Mouse (Mus musculus): ENCODE results near the gene Slco3a1. TPM values are rescaled to one million over a fixed set of nuclear protein-coding genes. Genes with fewer than 3 reads are reported as not detected.

Gene Slco3a1
- polyA plus RNA-seq, 1 experiment from 2014 or later: 8.1 TPM

- H3K4me2 ChIP-seq (replicated peaks): no peak overlapping the region
- 66% methylated on average over 4 of the region's 4 CpGs for WGBS
- no peak overlapping the region for H3K9ac ChIP-seq
- H3K27ac ChIP-seq: no peak overlapping the region
- H3K4me1 ChIP-seq (replicated peaks): no peaks in the 10 kb centered on the region
- no peaks in the 10 kb centered on the region for H3K9me3 ChIP-seq
- no peaks in the 10 kb centered on the region for H3K36me3 ChIP-seq
- ATAC-seq: no peak
- no peak overlapping the region for H3K4me3 ChIP-seq (replicated peaks)
- no peaks in the 10 kb centered on the region for H3K27me3 ChIP-seq (replicated peaks)
Observed at GRCm38 (mm10) chr7:74369657-74370056, 184.9 kb downstream of the Slco3a1 start.

GRCm38 (mm10) chr7:74368256-74368980 lies 186.2 kb downstream of the Slco3a1 start:
- 74% methylated on average over 11 of the region's 11 CpGs for WGBS
- peak; percentile 37; the same call in 1 of the 2 replicates for ATAC-seq
- Histone ChIP-seq H3K27me3 (replicated peaks) (no peaks in the 10 kb centered on the region), H3K9me3 (no peaks in the 10 kb centered on the region), H3K27ac (no peak overlapping the region), H3K4me3 (replicated peaks) (no peak overlapping the region), H3K4me2 (replicated peaks) (no peak overlapping the region), H3K36me3 (no peaks in the 10 kb centered on the region), H3K9ac (no peak overlapping the region), H3K4me1 (replicated peaks) (no peaks in the 10 kb centered on the region)

- Histone ChIP-seq H3K27me3 (replicated peaks) (no peaks in the 10 kb centered on the region), H3K4me1 (replicated peaks) (no peaks in the 10 kb centered on the region), H3K9me3 (no peaks in the 10 kb centered on the region), H3K4me2 (replicated peaks) (no peak overlapping the region), H3K36me3 (no peaks in the 10 kb centered on the region), H3K27ac (no peak overlapping the region), H3K9ac (no peak overlapping the region), H3K4me3 (replicated peaks) (no peak overlapping the region)
- 36% methylated on average over 7 of the region's 7 CpGs for WGBS
- ATAC-seq: no peak
Observed at GRCm38 (mm10) chr7:74367350-74367749, 187.2 kb downstream of the Slco3a1 start.

- no peak overlapping the region for H3K27ac ChIP-seq
- H3K9ac ChIP-seq: no peak overlapping the region
- H3K27me3 ChIP-seq (replicated peaks): no peaks in the 10 kb centered on the region
- H3K4me2 ChIP-seq (replicated peaks): no peak overlapping the region
- H3K4me3 ChIP-seq (replicated peaks): no peak overlapping the region
- ATAC-seq: no peak
- H3K36me3 ChIP-seq: no peaks in the 10 kb centered on the region
- H3K4me1 ChIP-seq (replicated peaks): 0 out of 2 replicates have a peak, but pooled peaks cover 3% of the 10 kb centered on the region
- 57% methylated on average over 4 of the region's 4 CpGs for WGBS
- no peaks in the 10 kb centered on the region for H3K9me3 ChIP-seq
Observed at GRCm38 (mm10) chr7:74365623-74366022, 189.0 kb downstream of the Slco3a1 start.

GRCm38 (mm10) chr7:74364956-74365355 lies 189.6 kb downstream of the Slco3a1 start:
- WGBS: 84% methylated on average over 3 of the region's 3 CpGs
- Histone ChIP-seq H3K9ac (no peak overlapping the region), H3K4me2 (replicated peaks) (no peak overlapping the region), H3K27me3 (replicated peaks) (no peaks in the 10 kb centered on the region), H3K36me3 (no peaks in the 10 kb centered on the region), H3K4me1 (replicated peaks) (0 out of 2 replicates have a peak, but pooled peaks cover 3% of the 10 kb centered on the region), H3K27ac (no peak overlapping the region), H3K4me3 (replicated peaks) (no peak overlapping the region), H3K9me3 (no peaks in the 10 kb centered on the region)
- no peak for ATAC-seq

GRCm38 (mm10) chr7:74363440-74363839 lies 191.1 kb downstream of the Slco3a1 start:
- no peak overlapping the region for H3K4me2 ChIP-seq (replicated peaks)
- no peak overlapping the region for H3K4me3 ChIP-seq (replicated peaks)
- no peaks in the 10 kb centered on the region for H3K9me3 ChIP-seq
- 0 out of 2 replicates have a peak, but pooled peaks cover 3% of the 10 kb centered on the region for H3K4me1 ChIP-seq (replicated peaks)
- WGBS: 69% methylated on average over 2 of the region's 2 CpGs
- H3K9ac ChIP-seq: no peak overlapping the region
- no peak for ATAC-seq
- H3K27me3 ChIP-seq (replicated peaks): no peaks in the 10 kb centered on the region
- H3K36me3 ChIP-seq: no peaks in the 10 kb centered on the region
- H3K27ac ChIP-seq: no peak overlapping the region

GRCm38 (mm10) chr7:74361677-74362076 lies 192.9 kb downstream of the Slco3a1 start:
- ATAC-seq: peak; percentile 52; the same call in 1 of the 2 replicates
- H3K4me3 ChIP-seq (replicated peaks): no peak overlapping the region
- H3K27ac ChIP-seq: no peak overlapping the region
- no peak overlapping the region for H3K4me2 ChIP-seq (replicated peaks)
- 0 out of 2 replicates have a peak, but pooled peaks cover 3% of the 10 kb centered on the region for H3K4me1 ChIP-seq (replicated peaks)
- 49% methylated on average over 2 of the region's 2 CpGs for WGBS
- no peaks in the 10 kb centered on the region for H3K9me3 ChIP-seq
- H3K36me3 ChIP-seq: no peaks in the 10 kb centered on the region
- no peaks in the 10 kb centered on the region for H3K27me3 ChIP-seq (replicated peaks)
- H3K9ac ChIP-seq: no peak overlapping the region

GRCm38 (mm10) chr7:74357027-74357426 lies 197.6 kb downstream of the Slco3a1 start:
- no peaks in the 10 kb centered on the region for H3K36me3 ChIP-seq
- ATAC-seq: no peak
- H3K4me2 ChIP-seq (replicated peaks): no peak overlapping the region
- no peak overlapping the region for H3K27ac ChIP-seq
- H3K27me3 ChIP-seq (replicated peaks): no peaks in the 10 kb centered on the region
- H3K4me3 ChIP-seq (replicated peaks): no peak overlapping the region
- peaks cover 13% of the 10 kb centered on the region; the same call in 1 of the 2 replicates for H3K4me1 ChIP-seq (replicated peaks)
- no peaks in the 10 kb centered on the region for H3K9me3 ChIP-seq
- no peak overlapping the region for H3K9ac ChIP-seq

- H3K36me3 ChIP-seq: no peaks in the 10 kb centered on the region
- H3K4me3 ChIP-seq (replicated peaks): no peak overlapping the region
- H3K27me3 ChIP-seq (replicated peaks): no peaks in the 10 kb centered on the region
- peaks cover 10% of the 10 kb centered on the region; the same call in 1 of the 2 replicates for H3K4me1 ChIP-seq (replicated peaks)
- H3K9me3 ChIP-seq: no peaks in the 10 kb centered on the region
- peak; percentile 70 for ATAC-seq
- 59% methylated on average over 8 of the region's 8 CpGs for WGBS
- H3K27ac ChIP-seq: no peak overlapping the region
- H3K4me2 ChIP-seq (replicated peaks): no peak overlapping the region
- H3K9ac ChIP-seq: 0 out of 2 replicates have a peak overlapping the region, but pooled peaks have one; percentile 20
Observed at GRCm38 (mm10) chr7:74354527-74355256, 199.9 kb downstream of the Slco3a1 start.

GRCm38 (mm10) chr7:74353707-74354468 lies 200.7 kb downstream of the Slco3a1 start:
- H3K36me3 ChIP-seq: no peaks in the 10 kb centered on the region
- H3K4me3 ChIP-seq (replicated peaks): no peak overlapping the region
- ATAC-seq: peak; percentile 67
- H3K9me3 ChIP-seq: no peaks in the 10 kb centered on the region
- 0 out of 2 replicates have a peak overlapping the region, but pooled peaks have one; percentile 20 for H3K9ac ChIP-seq
- no peak overlapping the region for H3K27ac ChIP-seq
- no peaks in the 10 kb centered on the region for H3K27me3 ChIP-seq (replicated peaks)
- no peak overlapping the region for H3K4me2 ChIP-seq (replicated peaks)
- WGBS: 56% methylated on average over 13 of the region's 13 CpGs
- peaks cover 10% of the 10 kb centered on the region; the same call in 1 of the 2 replicates for H3K4me1 ChIP-seq (replicated peaks)

- Histone ChIP-seq H3K36me3 (no peaks in the 10 kb centered on the region), H3K27me3 (replicated peaks) (no peaks in the 10 kb centered on the region), H3K27ac (no peak overlapping the region), H3K4me1 (replicated peaks) (peaks cover 10% of the 10 kb centered on the region; the same call in 1 of the 2 replicates), H3K9me3 (no peaks in the 10 kb centered on the region), H3K4me3 (replicated peaks) (no peak overlapping the region), H3K9ac (no peak overlapping the region), H3K4me2 (replicated peaks) (no peak overlapping the region)
- no peak for ATAC-seq
- 83% methylated on average over 7 of the region's 7 CpGs for WGBS
Observed at GRCm38 (mm10) chr7:74353240-74353639, 201.3 kb downstream of the Slco3a1 start.

- H3K4me3 ChIP-seq (replicated peaks): no peak overlapping the region
- H3K9me3 ChIP-seq: no peaks in the 10 kb centered on the region
- ATAC-seq: no peak
- no peak overlapping the region for H3K9ac ChIP-seq
- 0 out of 2 replicates have a peak, but pooled peaks cover 2% of the 10 kb centered on the region for H3K4me1 ChIP-seq (replicated peaks)
- no peak overlapping the region for H3K27ac ChIP-seq
- no peaks in the 10 kb centered on the region for H3K27me3 ChIP-seq (replicated peaks)
- no peaks in the 10 kb centered on the region for H3K36me3 ChIP-seq
- H3K4me2 ChIP-seq (replicated peaks): no peak overlapping the region
- 88% methylated on average over 7 of the region's 7 CpGs for WGBS
Observed at GRCm38 (mm10) chr7:74348318-74348890, 206.2 kb downstream of the Slco3a1 start.
